Mouse (Mus musculus) G1E (cell line): ENCODE data around the gene AW551984.

Experiments
- CTCF ChIP-seq: IDR thresholded peaks from 2 replicates; pipeline ENCODE4 v1.5.1; 2012; ENCODE audit warnings: low read depth, low read length, inconsistent platforms, mixed read lengths
- GATA1 ChIP-seq: IDR thresholded peaks from 2 replicates; pipeline ENCODE4 v1.6.1; 2012; ENCODE audit warnings: borderline replicate concordance, low read length, inconsistent platforms, mixed read lengths

GRCm38 (mm10) chr9:39623783-39624182 is 19.6 kb upstream of the AW551984 start:
- TF ChIP-seq CTCF = no peak
- TF ChIP-seq GATA1 = no peak
